Mouse (Mus musculus): Measurements from ENCODE around the gene AC124502.3. TPM values are rescaled to one million over a fixed set of nuclear protein-coding genes. Genes with fewer than 3 reads are reported as not detected.

Gene AC124502.3
- total RNA-seq, 1 experiment from 2014 or later = 0.56 TPM

DNA sequence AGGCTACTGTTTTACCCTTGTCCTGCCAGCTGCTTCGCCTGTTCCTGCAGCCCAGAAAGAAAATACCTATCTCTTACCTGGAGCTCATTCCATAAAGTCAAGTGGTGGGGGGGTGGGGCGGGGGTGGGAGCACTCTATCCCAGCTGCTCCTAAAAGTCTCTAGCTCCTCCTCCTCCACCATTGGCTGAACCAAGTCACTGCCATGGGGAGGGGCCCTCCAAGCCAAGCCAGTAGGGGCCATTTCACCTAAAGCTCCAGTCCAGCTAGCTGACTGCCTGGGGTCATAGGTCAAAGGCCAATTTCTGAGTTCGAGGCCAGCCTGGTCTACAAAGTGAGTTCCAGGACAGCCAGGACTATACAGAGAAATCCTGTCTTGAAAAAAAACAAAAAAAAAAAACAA is 6.0 kb upstream of the AC124502.3 start:
- no peak for DNase-seq

DNA sequence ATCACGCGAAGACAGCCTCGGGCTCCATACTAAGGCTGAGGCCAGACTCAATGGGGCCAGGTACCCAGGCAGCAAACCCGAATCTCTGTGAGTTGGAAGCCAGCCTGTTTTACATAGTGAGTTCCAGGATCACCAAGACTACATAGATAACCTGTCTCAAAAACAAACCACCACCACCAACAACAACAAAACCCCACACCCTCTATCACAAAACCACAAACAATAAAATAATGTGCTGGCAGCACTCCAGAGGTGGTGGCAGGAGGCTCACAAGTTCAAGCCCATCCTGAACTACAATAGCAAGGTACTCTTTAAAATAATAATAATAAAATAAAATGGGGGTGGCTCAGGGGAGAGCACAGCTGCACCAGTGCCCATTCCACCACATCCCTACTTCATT is 2.1 kb upstream of the AC124502.3 start:
- DNase-seq = no peak

DNA sequence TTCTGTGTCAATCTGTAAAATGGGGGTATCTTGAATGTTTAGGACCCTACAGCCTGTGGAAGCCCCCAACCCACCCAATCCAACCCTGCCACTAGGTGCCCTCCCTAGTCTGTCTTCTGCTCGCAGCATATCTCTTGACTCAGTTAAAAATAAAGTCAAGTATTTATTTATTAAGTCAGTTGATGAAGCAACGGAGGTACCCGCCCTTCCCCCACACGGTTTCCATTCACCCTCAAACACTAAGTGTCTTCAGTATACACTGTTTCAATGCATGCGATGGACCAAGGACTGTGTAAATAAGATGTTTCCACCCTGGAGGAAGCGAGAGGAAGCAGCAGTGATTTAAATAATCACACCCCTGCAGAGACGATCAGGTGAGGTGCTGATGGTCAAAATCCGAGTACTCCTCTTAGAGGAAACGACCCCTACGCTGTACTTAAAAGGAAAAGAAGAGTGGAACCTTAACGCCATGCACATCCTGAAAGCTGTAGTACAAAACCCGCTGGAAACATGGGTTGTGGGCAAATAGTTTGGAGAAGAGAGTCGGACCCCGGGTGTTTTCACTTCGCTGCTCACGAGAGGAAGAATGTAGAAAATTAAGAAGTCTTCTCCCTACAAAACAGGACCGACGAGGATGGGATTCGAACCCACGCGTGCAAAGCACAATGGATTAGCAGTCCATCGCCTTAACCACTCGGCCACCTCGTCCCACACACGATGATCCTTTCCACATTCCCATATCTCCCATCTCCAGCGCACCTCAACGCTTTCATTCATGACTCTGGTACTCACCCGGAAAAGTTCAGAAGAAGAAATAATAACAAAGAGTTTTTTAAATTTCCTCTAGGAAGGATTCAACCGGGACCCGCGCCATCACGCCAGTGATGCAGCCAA is 766 bp upstream of the AC124502.3 start:
- DNase-seq = peak; percentile 88

DNA sequence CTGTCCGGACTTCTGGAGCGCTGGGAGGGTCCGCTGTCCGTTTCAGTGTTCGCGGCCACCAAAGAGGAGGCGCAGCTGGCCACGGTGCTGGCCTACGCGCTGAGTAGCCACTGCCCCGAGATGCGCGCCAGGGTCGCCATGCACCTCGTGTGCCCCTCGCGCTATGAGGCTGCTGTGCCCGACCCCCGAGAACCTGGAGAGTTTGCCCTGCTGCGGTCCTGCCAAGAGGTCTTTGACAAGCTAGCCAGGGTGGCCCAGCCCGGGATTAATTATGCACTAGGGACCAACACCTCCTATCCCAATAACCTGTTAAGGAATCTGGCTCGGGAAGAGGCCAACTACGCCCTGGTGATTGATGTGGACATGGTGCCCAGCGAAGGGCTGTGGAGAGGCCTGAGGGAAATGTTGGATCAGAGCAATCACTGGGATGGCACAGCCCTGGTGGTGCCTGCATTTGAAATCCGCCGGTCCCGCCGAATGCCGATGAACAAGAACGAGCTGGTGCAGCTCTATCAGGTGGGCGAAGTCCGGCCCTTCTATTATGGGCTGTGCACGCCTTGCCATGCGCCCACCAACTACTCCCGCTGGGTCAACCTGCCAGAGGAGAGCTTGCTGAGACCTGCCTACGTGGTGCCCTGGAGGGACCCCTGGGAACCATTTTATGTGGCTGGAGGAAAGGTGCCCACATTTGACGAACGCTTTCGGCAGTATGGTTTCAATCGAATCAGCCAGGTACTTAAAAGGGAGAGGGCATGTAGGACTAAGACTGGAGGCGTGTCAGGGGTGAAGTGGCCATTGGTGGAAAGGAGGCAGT is 817 bp downstream of the AC124502.3 start:
- peak; percentile 39 for DNase-seq

DNA sequence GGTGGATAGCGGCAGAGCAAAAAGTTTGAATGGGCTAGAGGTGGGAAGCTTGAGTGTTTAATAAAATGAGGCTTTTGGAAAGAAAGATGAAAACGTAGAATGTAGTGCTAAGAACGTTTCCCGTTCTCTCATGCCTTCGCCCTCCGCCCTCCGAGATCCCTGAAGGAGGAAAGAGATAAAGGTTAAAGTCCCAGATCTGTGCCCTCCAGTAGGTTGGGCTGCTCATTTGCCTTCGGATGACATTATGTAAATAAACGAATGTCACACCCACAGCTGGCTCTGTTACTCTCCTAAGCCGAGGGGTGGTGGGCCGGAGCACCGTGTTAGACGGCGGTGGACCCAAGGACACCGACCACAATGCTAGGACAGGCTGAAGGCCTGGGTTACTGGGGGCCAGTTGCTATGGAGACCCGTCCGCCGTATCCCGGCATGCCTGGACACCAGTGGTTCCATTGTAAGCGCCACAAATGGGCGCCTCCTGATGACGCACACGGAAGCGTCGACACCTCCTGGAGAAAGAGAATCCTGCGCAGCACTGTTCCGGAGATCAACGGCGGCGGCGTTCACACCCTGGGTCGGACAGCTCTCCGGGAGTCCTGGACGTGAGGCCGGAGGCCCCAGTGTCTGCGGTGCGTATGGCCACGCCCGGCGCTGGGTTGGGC is 2.3 kb downstream of the AC124502.3 start, which contains the start of gene Brms1:
Brms1 (plus strand) TSS at position 493 of the 662 bp plus-strand sequence.
- peak; percentile 96 for DNase-seq

DNA sequence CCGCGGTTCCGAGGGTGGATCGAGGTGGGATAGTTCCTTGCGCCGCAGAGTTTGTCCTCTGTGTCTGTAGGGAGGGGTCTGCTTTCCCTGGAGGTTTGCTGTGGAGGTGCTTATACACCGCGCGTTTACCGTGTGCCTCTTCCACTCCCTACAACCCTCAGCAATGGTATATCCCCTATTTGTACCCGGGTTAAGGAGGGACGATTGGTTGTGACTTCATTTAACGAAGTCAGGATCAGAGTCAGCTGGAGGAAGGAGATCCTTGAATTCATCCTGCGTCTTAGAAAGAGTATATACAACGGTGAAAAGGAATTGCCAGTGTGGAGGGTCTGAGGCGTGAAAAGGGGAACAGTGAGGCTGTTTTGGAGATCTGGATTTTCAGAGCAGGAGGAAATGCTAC is 2.9 kb downstream of the AC124502.3 start:
- DNase-seq = no peak

DNA sequence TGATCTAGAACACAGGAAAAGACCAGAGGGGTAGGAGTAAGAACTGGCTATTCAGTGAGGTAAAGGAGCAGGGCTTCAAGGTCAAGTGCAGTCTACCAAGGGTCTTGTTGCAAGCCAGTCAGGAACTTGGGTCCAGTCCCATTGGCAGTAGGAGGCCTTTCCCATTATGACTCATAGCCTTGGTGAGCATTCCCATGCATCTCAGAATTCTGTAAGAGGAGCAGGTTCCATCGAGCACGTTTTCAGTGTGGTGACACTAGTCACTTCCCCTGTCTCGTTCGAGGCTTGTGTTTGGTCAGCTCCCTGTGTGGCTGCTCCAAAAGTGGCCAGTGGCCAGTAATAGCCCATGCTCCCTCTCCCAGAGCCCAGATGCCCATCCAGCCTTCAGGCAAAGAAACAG is 6.8 kb downstream of the AC124502.3 start:
- DNase-seq = no peak

DNA sequence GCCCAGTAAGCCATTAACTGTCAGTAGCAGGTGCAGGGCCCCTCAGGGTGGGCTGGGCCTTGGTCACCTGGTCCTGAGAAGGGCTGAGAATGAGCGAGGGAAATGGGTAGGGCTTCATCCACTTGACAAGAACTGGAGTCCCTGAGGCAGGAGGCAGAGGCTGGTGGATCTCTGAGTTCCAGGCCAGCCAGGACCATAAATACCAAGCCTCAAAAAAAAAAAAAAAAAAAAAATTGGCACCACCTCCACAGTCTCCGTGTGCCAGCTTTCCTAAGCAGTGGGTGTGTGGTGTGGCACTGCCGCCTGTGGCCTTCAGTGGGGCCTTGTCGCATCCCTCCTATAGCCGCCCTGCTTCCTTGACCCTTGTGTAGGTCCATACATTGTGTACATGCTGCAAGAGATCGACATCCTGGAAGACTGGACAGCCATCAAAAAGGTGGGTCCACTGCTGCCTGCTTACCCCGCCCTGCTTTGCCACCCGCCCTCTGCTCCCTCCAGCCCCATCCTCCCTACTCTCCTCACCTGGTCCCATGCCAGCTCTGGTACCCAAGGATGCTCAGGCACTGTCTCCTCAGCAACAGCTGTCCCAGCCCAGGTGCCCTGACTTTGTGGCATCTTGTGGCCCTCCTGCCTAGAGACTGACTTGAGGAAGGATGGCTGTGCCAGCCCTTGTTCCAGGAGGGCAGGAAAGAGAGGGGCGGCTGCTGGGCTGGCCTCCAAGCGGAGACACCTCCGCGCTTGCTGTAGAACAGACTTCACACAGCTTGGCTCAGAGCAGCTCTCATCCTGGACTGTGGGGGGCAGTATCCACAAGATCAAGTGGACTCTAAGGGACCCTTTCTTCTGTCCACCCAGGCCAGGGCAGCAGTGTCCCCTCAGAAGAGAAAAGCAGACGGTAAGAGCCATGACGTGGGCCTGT is 9.7 kb downstream of the AC124502.3 start:
- DNase-seq = no peak

DNA sequence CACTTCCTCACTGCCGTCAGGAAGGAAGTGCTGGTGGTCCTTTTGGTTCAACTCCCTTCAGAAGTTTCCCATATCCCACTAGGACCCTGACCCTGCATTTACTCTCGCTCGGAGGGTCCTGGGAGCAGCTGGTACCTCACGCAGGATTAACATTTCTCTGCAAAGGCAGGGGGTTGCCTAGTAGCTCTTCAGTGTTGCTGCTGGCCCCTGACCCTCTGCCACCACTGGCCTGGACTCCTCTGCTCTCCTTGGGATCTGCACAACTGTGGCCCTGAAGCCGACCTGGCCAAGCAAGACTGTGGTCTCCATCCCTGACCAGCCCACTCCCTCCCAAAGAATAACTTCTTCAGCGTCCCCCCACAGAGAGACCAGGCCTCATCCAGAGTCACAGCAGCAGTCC is 10.6 kb downstream of the AC124502.3 start:
- no peak for DNase-seq

DNA sequence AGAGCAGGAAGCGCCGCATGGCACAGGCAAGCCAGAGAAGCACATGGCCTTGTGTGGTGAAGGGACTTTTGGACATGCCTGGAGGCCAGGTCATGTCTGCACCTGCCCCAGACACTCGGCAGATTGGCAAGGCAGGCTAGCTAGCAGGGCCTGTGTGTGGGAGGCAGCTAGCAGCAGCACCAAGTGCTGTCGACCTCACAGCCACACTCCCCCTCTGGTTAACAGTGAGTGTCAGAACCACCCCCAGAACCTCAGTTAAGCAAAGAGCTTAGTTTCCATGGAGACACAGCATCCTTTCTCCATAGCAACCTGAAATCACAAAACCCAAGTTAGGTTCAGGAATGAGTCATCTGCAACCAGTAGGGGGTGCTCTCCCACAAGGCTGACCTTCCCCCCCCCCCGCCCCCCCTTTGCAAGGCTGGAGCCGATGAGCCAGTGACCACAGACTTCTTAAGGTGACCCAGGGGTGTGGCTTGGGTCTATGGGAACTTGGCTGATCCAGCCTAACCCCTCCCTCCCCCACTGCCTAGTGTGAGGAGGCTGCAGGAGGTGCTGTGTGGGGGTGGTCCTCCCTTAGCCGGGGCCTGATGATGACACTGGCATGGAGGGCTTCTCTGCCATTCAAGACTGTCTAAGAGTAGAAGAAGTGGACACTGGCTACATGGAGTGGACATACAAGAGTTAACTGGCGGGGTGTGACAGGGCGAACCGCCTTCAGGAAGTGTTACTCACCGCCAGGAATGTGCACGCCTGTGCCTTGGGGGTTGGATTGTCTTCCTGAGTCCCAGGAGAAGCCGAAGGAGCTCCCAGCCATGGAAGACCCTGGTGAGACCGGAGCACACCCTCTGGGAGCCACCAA is 11.6 kb downstream of the AC124502.3 start, which contains the start of gene Rin1:
Rin1 (plus strand) TSS at position 435 of the 859 bp plus-strand sequence.
- peak; percentile 73 for DNase-seq

DNA sequence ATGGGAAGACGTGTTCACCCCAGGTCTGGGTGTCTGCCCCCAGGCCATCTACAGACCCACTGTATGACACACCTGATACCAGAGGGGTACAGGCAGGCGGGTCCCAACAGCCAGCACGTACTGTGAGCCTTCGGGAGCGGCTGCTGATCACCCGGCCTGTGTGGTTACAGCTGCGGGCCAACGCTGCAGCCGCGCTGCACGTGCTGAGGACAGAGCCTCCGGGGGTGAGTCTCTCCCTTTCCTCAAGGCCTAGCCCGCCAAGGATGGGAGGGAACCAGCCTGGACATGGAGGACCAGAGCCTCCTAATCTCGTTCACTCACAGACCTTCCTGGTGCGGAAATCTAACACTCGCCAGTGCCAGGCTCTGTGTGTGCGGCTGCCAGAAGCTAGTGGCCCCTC is 12.3 kb downstream of the AC124502.3 start:
- peak; percentile 67 for DNase-seq

DNA sequence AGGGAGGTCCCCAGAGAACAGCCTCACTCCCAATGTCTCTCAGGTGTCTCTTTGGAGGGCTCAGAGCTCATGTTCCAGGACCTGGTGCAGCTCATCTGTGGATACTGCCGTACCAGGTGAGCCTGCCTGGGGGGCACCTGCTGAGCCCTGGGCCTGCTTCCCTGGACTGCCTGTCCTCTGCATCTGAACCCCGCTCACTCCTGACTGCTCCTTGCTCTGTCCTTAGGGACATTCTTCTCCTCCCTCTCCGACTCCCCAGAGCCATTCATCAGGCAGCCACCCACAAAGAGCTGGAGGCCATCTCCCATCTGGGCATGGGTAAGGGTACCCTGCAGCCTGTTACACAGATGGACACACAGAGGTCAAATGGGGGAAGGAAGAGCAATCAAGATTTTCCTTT is 12.8 kb downstream of the AC124502.3 start:
- no peak for DNase-seq

DNA sequence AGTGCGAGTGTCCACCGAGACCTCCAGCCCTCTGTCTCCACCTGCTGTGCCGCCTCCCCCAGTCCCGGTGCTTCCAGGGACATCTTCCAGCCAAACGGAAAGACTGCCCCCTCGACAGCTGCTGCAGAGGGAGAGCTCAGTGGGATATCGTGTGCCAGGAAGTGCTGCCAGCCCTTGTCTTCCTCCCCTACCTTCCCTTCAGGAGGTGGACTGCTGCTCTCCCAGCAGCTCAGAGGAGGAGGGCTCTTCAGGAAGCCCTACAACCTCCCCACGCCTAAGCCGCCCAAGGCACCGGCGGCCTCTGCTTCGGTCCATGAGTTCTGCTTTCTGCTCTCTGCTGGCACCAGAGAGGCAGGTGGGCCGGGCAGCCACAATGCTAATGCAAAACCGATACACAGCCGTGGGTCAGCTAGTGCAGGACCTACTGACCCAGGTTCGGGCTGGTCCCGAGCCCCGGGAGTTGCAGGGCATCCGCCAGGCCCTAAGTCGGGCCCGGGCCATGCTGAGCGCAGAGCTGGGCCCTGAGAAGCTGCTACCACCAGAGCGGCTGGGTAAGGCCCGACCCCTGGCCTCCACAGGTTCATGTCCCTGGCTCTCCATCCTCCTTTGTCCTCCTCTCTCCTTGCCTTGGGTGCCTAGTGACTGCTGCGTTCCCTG is 13.6 kb downstream of the AC124502.3 start:
- no peak for DNase-seq

DNA sequence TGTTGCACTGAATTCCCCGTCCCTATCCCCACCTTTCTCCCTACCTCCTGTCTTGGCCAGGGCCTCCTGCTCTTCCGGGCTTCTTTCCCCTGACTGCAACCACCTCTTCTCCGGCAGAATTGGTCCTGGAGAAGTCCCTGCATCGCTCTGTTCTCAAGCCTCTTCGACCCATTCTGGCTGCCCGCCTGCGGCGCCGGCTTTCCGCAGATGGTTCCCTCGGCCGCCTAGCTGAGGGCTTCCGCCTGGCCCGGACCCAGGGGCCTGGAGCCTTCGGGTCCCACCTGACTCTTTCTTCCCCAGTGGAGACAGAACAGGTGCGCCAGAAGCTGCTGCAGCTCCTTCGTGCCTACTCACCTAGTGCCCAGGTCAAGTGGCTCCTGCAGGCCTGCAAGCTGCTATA is 14.2 kb downstream of the AC124502.3 start:
- no peak for DNase-seq

DNA sequence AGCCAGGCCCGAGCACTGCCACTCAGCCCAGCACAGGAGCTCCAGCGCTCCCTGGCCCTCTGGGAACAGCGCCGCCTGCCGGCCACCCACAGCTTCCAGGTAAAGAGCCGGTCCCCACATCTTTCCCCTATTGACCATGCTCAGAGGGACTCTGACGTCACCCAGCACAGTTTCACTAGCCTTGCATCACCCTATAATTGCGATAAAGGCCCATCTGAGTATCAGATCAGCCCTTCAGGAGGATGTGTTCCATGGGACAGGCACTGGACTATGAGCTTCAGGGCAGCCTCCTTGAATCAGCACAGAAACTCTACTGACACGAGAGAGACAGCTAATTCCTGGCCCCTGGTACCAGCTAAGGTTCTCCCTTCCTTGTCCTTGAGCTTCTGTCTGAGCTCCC is 15.2 kb downstream of the AC124502.3 start:
- peak; percentile 83 for DNase-seq

DNA sequence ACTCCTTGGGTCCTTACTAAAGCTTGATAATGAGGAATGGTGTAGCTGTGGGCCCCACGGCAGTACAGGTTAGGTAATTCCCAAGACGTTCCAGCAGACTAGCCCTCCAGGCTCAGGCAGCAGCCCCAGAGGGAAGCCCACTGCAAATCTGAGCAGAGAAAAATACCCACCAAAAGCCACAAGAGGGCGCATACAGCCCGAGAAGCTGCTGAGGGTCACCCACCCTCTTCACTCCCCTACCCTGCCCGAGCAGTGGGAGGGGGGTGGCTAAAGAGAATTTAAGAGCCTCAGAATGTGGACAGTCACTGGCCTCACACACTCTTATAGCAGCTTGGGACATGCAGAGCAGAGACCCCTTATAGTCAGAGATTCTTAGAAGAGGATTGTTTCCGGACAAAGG is 17.6 kb downstream of the AC124502.3 start:
- peak; percentile 38 for DNase-seq

DNA sequence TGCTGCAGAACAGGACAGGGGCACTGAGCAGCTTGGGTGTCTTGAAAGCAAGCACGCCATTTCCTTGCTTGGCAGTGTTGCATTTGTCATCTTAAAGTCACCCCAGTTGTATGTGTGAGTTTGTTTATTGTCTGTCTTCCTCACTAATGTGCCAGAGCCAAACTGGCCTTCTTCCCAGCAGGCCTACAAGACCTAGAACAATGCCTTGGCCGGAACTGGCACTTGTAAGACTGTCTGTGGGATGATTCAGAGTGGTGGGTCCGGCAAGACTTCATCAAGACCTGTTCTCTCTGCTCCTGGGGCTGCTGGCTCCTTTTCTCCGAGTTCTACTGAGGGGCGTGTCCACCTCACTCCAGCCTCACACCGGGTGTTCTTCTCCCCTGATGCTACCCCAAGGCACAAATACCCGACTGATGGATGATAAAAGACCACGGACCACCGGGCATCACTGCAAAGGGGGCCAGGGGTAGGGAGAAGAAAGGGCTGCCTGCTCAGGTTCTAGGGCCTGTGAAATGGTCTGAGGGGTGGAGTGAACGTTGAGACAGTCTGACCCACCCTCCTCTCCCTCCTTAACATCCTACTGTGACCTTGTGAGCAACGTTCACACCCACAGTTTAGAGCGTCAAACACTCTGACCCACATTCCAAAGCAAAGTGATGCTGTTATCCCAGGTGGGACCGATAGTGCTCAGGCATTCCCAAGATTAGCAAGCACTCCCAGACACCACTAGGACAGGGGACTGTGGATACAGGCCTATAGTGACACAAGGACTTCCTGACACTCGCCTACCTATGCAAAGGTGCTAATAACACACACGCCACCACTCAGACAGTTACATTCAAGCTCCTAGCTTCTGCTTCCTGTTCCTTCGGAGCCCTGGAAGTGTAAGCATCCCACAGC is 19.4 kb downstream of the AC124502.3 start:
- DNase-seq = no peak
